Mouse (Mus musculus): Measurements from ENCODE around the gene Capza1. TPM values are rescaled to one million over a fixed set of nuclear protein-coding genes. Genes with fewer than 3 reads are reported as not detected.

Gene Capza1
- polyA plus RNA-seq, 1 experiment: 9.4 TPM

GRCm38 (mm10) chr3:104864651-104865340 lies 491 bp upstream of the Capza1 start:
- H3K4me3 ChIP-seq (replicated peaks): peak overlapping the region; percentile 93
- H3K27me3 ChIP-seq (replicated peaks): no peaks in the 10 kb centered on the region
- no peaks in the 10 kb centered on the region for H3K9me3 ChIP-seq
- TF ChIP-seq GATA1 (IDR thresholded peaks at IDR 0.05; ENCODE audit: borderline replicate concordance, low read length) (no peak), FLI1 (IDR thresholded peaks at IDR 0.05; ENCODE audit: low read length) (no peak)
- peaks cover 38% of the 10 kb centered on the region for H3K4me1 ChIP-seq
- H3K36me3 ChIP-seq (replicated peaks; ENCODE audit: low read length): peaks cover 32% of the 10 kb centered on the region

GRCm38 (mm10) chr3:104858560-104858959 lies 5.7 kb downstream of the Capza1 start:
- H3K9me3 ChIP-seq: no peaks in the 10 kb centered on the region
- TF ChIP-seq FLI1 (IDR thresholded peaks at IDR 0.05; ENCODE audit: low read length) (no peak), GATA1 (IDR thresholded peaks at IDR 0.05; ENCODE audit: borderline replicate concordance, low read length) (no peak)
- no peak overlapping the region for H3K4me3 ChIP-seq (replicated peaks)
- no peaks in the 10 kb centered on the region for H3K27me3 ChIP-seq (replicated peaks)
- H3K36me3 ChIP-seq (replicated peaks; ENCODE audit: low read length): peaks cover 62% of the 10 kb centered on the region
- H3K4me1 ChIP-seq: peaks cover 77% of the 10 kb centered on the region

DNA sequence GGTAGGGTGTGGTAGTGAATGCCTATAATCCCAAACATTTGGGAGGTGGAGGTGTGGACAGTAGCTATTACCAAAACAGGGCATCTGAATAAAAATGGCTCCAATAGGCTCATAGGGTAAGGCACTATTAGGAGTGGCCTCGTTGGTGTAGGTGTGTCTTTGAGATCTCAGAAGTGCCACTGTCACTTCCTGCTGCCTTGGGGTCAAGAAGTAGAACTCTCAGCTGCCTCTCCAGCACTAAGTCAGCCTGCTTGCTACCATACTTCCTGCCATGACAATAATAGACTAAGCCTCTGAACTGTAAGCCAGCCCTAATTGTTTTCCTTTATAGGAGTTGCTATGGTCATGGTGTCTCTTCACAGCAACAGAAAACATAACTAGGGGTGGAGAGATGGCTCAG lies 8.2 kb downstream of the Capza1 start:
- no peaks in the 10 kb centered on the region for H3K9me3 ChIP-seq
- no peaks in the 10 kb centered on the region for H3K27me3 ChIP-seq (replicated peaks)
- H3K4me3 ChIP-seq (replicated peaks): peak overlapping the region; percentile 50
- peaks cover 67% of the 10 kb centered on the region for H3K36me3 ChIP-seq (replicated peaks; ENCODE audit: low read length)
- TF ChIP-seq GATA1 (IDR thresholded peaks at IDR 0.05; ENCODE audit: borderline replicate concordance, low read length) (no peak), FLI1 (IDR thresholded peaks at IDR 0.05; ENCODE audit: low read length) (no peak)
- peaks cover 68% of the 10 kb centered on the region for H3K4me1 ChIP-seq

GRCm38 (mm10) chr3:104854866-104855265 lies 9.4 kb downstream of the Capza1 start:
- Histone ChIP-seq H3K4me3 (replicated peaks) (peak overlapping the region; percentile 71), H3K9me3 (no peaks in the 10 kb centered on the region), H3K4me1 (peaks cover 58% of the 10 kb centered on the region), H3K36me3 (replicated peaks; ENCODE audit: low read length) (peaks cover 68% of the 10 kb centered on the region), H3K27me3 (replicated peaks) (no peaks in the 10 kb centered on the region)
- no peak for TF ChIP-seq FLI1 (IDR thresholded peaks at IDR 0.05; ENCODE audit: low read length)
- no peak for TF ChIP-seq GATA1 (IDR thresholded peaks at IDR 0.05; ENCODE audit: borderline replicate concordance, low read length)

- TF ChIP-seq FLI1 (IDR thresholded peaks at IDR 0.05; ENCODE audit: low read length) (no peak), GATA1 (IDR thresholded peaks at IDR 0.05; ENCODE audit: borderline replicate concordance, low read length) (no peak)
- peaks cover 68% of the 10 kb centered on the region for H3K36me3 ChIP-seq (replicated peaks; ENCODE audit: low read length)
Observed at GRCm38 (mm10) chr3:104854465-104854864, 9.8 kb downstream of the Capza1 start.

GRCm38 (mm10) chr3:104846601-104847000 lies 17.7 kb downstream of the Capza1 start:
- Histone ChIP-seq H3K4me1 (peaks cover 29% of the 10 kb centered on the region), H3K27me3 (replicated peaks) (no peaks in the 10 kb centered on the region), H3K36me3 (replicated peaks; ENCODE audit: low read length) (peaks cover 84% of the 10 kb centered on the region), H3K4me3 (replicated peaks) (no peak overlapping the region), H3K9me3 (no peaks in the 10 kb centered on the region)
- no peak for TF ChIP-seq GATA1 (IDR thresholded peaks at IDR 0.05; ENCODE audit: borderline replicate concordance, low read length)
- no peak for TF ChIP-seq FLI1 (IDR thresholded peaks at IDR 0.05; ENCODE audit: low read length)

More at GRCm38 (mm10) chr3:104854465-104854864, 9.8 kb downstream of the Capza1 start:
- peak overlapping the region; percentile 4 for H3K4me3 ChIP-seq (replicated peaks)
- H3K4me1 ChIP-seq: peaks cover 54% of the 10 kb centered on the region
- no peaks in the 10 kb centered on the region for H3K9me3 ChIP-seq
- no peaks in the 10 kb centered on the region for H3K27me3 ChIP-seq (replicated peaks)

GRCm38 (mm10) chr3:104841049-104841448 lies 23.3 kb downstream of the Capza1 start:
- Histone ChIP-seq H3K4me1 (peaks cover under 1% of the 10 kb centered on the region; the same call in 1 of the 2 replicates), H3K36me3 (replicated peaks; ENCODE audit: low read length) (peaks cover 93% of the 10 kb centered on the region), H3K27me3 (replicated peaks) (no peaks in the 10 kb centered on the region), H3K4me3 (replicated peaks) (no peak overlapping the region), H3K9me3 (no peaks in the 10 kb centered on the region)
- TF ChIP-seq FLI1 (IDR thresholded peaks at IDR 0.05; ENCODE audit: low read length): no peak
- no peak for TF ChIP-seq GATA1 (IDR thresholded peaks at IDR 0.05; ENCODE audit: borderline replicate concordance, low read length)

GRCm38 (mm10) chr3:104835797-104836196 lies 28.5 kb downstream of the Capza1 start:
- Histone ChIP-seq H3K4me1 (peaks cover 17% of the 10 kb centered on the region), H3K27me3 (replicated peaks) (no peaks in the 10 kb centered on the region), H3K4me3 (replicated peaks) (no peak overlapping the region), H3K36me3 (replicated peaks; ENCODE audit: low read length) (peaks cover 94% of the 10 kb centered on the region), H3K9me3 (no peaks in the 10 kb centered on the region)
- no peak for TF ChIP-seq FLI1 (IDR thresholded peaks at IDR 0.05; ENCODE audit: low read length)
- no peak for TF ChIP-seq GATA1 (IDR thresholded peaks at IDR 0.05; ENCODE audit: borderline replicate concordance, low read length)

- TF ChIP-seq FLI1 (IDR thresholded peaks at IDR 0.05; ENCODE audit: low read length) (no peak), GATA1 (IDR thresholded peaks at IDR 0.05; ENCODE audit: borderline replicate concordance, low read length) (no peak)
- no peak overlapping the region for H3K4me3 ChIP-seq (replicated peaks)
- H3K9me3 ChIP-seq: no peaks in the 10 kb centered on the region
- no peaks in the 10 kb centered on the region for H3K27me3 ChIP-seq (replicated peaks)
- peaks cover 52% of the 10 kb centered on the region for H3K36me3 ChIP-seq (replicated peaks; ENCODE audit: low read length)
- H3K4me1 ChIP-seq: peaks cover 43% of the 10 kb centered on the region
Observed at GRCm38 (mm10) chr3:104822413-104822812, 41.9 kb downstream of the Capza1 start.

DNA sequence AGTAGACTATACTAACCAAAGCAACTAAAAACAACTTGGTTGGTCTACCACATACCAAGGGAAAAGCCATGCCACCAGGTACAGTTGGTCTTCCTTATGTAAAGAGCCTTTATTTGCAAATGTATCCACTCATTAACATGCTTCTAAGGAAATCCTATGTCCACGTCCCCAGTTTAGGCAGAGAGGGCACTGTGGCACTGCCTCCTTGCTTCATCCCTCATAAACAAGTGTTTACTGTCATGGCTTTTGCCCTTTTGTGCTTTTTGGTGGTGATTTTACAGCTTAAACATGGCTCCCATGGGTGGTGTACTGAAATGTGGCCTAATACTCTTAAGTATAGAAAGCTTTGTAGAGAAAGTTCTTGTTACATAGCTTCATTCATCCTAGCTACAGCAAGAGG lies 43.9 kb downstream of the Capza1 start:
- no peak for TF ChIP-seq GATA1 (IDR thresholded peaks at IDR 0.05; ENCODE audit: borderline replicate concordance, low read length)
- no peak for TF ChIP-seq FLI1 (IDR thresholded peaks at IDR 0.05; ENCODE audit: low read length)
- Histone ChIP-seq H3K4me3 (replicated peaks) (no peak overlapping the region), H3K4me1 (peaks cover 57% of the 10 kb centered on the region), H3K9me3 (no peaks in the 10 kb centered on the region), H3K36me3 (replicated peaks; ENCODE audit: low read length) (peaks cover 43% of the 10 kb centered on the region), H3K27me3 (replicated peaks) (no peaks in the 10 kb centered on the region)
